Mouse (Mus musculus): Measurements from ENCODE around the gene Srrt. TPM values are rescaled to one million over a fixed set of nuclear protein-coding genes. Genes with fewer than 3 reads are reported as not detected.

The Srrt gene
- polyA plus RNA-seq, 1 experiment = 178 TPM

GRCm38 (mm10) chr5:137317361-137317760, 9.9 kb upstream of the Srrt start:
- no peak for TF ChIP-seq CTCF (IDR thresholded peaks at IDR 0.05; ENCODE audit: control insufficient read depth, insufficient read depth, insufficient replicate concordance, low read depth, low read length)
- no peak for TF ChIP-seq POLR2A (IDR thresholded peaks at IDR 0.05; ENCODE audit: control insufficient read depth, low read depth, low read length)
- H3K27ac ChIP-seq (ENCODE audit: control insufficient read depth, insufficient read depth, low read depth, low read length) = no peak overlapping the region
- H3K36me3 ChIP-seq (ENCODE audit: control insufficient read depth, insufficient read depth, low read length) = no peaks in the 10 kb centered on the region
- no peaks in the 10 kb centered on the region for H3K27me3 ChIP-seq (ENCODE audit: control insufficient read depth, insufficient read depth, low read length)
- no peak overlapping the region for H3K4me3 ChIP-seq (ENCODE audit: control insufficient read depth, low read depth, low read length)
- H3K4me1 ChIP-seq (ENCODE audit: control insufficient read depth, insufficient read depth, low read length) = peaks cover 23% of the 10 kb centered on the region

GRCm38 (mm10) chr5:137315084-137315903, 7.8 kb upstream of the Srrt start:
- H3K27ac ChIP-seq (ENCODE audit: control insufficient read depth, insufficient read depth, low read depth, low read length) = no peak overlapping the region
- TF ChIP-seq CTCF (IDR thresholded peaks at IDR 0.05; ENCODE audit: control insufficient read depth, insufficient read depth, insufficient replicate concordance, low read depth, low read length) = no peak
- no peak for TF ChIP-seq POLR2A (IDR thresholded peaks at IDR 0.05; ENCODE audit: control insufficient read depth, low read depth, low read length)
- no peaks in the 10 kb centered on the region for H3K36me3 ChIP-seq (ENCODE audit: control insufficient read depth, insufficient read depth, low read length)
- no peaks in the 10 kb centered on the region for H3K27me3 ChIP-seq (ENCODE audit: control insufficient read depth, insufficient read depth, low read length)
- no peak overlapping the region for H3K4me3 ChIP-seq (ENCODE audit: control insufficient read depth, low read depth, low read length)
- H3K4me1 ChIP-seq (ENCODE audit: control insufficient read depth, insufficient read depth, low read length) = peaks cover 21% of the 10 kb centered on the region

GRCm38 (mm10) chr5:137314193-137315083, 7.0 kb upstream of the Srrt start, which contains the start of gene Trip6:
TSS of gene Trip6 (minus strand) at chr5:137314404.
- H3K4me3 ChIP-seq (ENCODE audit: control insufficient read depth, low read depth, low read length) = peak within 1 kb of the TSS; percentile 75
- H3K27ac ChIP-seq (ENCODE audit: control insufficient read depth, insufficient read depth, low read depth, low read length) = peak within 1 kb of the TSS; percentile 73
- no peaks in the 10 kb centered on the region for H3K36me3 ChIP-seq (ENCODE audit: control insufficient read depth, insufficient read depth, low read length)
- H3K4me1 ChIP-seq (ENCODE audit: control insufficient read depth, insufficient read depth, low read length) = peaks cover 21% of the 10 kb centered on the region
- no peaks in the 10 kb centered on the region for H3K27me3 ChIP-seq (ENCODE audit: control insufficient read depth, insufficient read depth, low read length)
- TF ChIP-seq CTCF (IDR thresholded peaks at IDR 0.05; ENCODE audit: control insufficient read depth, insufficient read depth, insufficient replicate concordance, low read depth, low read length) (no peak), POLR2A (IDR thresholded peaks at IDR 0.05; ENCODE audit: control insufficient read depth, low read depth, low read length) (no peak)

- no peaks in the 10 kb centered on the region for H3K27me3 ChIP-seq (ENCODE audit: control insufficient read depth, insufficient read depth, low read length)
- H3K36me3 ChIP-seq (ENCODE audit: control insufficient read depth, insufficient read depth, low read length) = no peaks in the 10 kb centered on the region
- peaks cover 21% of the 10 kb centered on the region for H3K4me1 ChIP-seq (ENCODE audit: control insufficient read depth, insufficient read depth, low read length)
- TF ChIP-seq POLR2A (IDR thresholded peaks at IDR 0.05; ENCODE audit: control insufficient read depth, low read depth, low read length) = no peak
- TF ChIP-seq CTCF (IDR thresholded peaks at IDR 0.05; ENCODE audit: control insufficient read depth, insufficient read depth, insufficient replicate concordance, low read depth, low read length) = no peak
- peak overlapping the region; percentile 63 for H3K27ac ChIP-seq (ENCODE audit: control insufficient read depth, insufficient read depth, low read depth, low read length)
- H3K4me3 ChIP-seq (ENCODE audit: control insufficient read depth, low read depth, low read length) = peak overlapping the region; percentile 75
Observed at GRCm38 (mm10) chr5:137313466-137314192, 6.2 kb upstream of the Srrt start.

GRCm38 (mm10) chr5:137308356-137308755, 882 bp upstream of the Srrt start:
- Histone ChIP-seq H3K36me3 (ENCODE audit: control insufficient read depth, insufficient read depth, low read length) (peaks cover 1% of the 10 kb centered on the region; the same call in 1 of the 2 replicates), H3K27ac (ENCODE audit: control insufficient read depth, insufficient read depth, low read depth, low read length) (no peak overlapping the region)

GRCm38 (mm10) chr5:137306439-137307005, 952 bp downstream of the Srrt start:
- H3K4me1 ChIP-seq (ENCODE audit: control insufficient read depth, insufficient read depth, low read length) = peaks cover 2% of the 10 kb centered on the region
- TF ChIP-seq CTCF (IDR thresholded peaks at IDR 0.05; ENCODE audit: control insufficient read depth, insufficient read depth, insufficient replicate concordance, low read depth, low read length) = no peak
- no peak for TF ChIP-seq POLR2A (IDR thresholded peaks at IDR 0.05; ENCODE audit: control insufficient read depth, low read depth, low read length)
- no peaks in the 10 kb centered on the region for H3K27me3 ChIP-seq (ENCODE audit: control insufficient read depth, insufficient read depth, low read length)
- peak overlapping the region; percentile 79 for H3K27ac ChIP-seq (ENCODE audit: control insufficient read depth, insufficient read depth, low read depth, low read length)
- H3K36me3 ChIP-seq (ENCODE audit: control insufficient read depth, insufficient read depth, low read length) = peaks cover 11% of the 10 kb centered on the region
- H3K4me3 ChIP-seq (ENCODE audit: control insufficient read depth, low read depth, low read length) = peak overlapping the region; percentile 87

More at GRCm38 (mm10) chr5:137308356-137308755, 882 bp upstream of the Srrt start:
- no peaks in the 10 kb centered on the region for H3K27me3 ChIP-seq (ENCODE audit: control insufficient read depth, insufficient read depth, low read length)
- no peak overlapping the region for H3K4me3 ChIP-seq (ENCODE audit: control insufficient read depth, low read depth, low read length)
- peaks cover 8% of the 10 kb centered on the region for H3K4me1 ChIP-seq (ENCODE audit: control insufficient read depth, insufficient read depth, low read length)
- TF ChIP-seq CTCF (IDR thresholded peaks at IDR 0.05; ENCODE audit: control insufficient read depth, insufficient read depth, insufficient replicate concordance, low read depth, low read length) = no peak
- no peak for TF ChIP-seq POLR2A (IDR thresholded peaks at IDR 0.05; ENCODE audit: control insufficient read depth, low read depth, low read length)
